Mouse (Mus musculus): ENCODE results near the gene Atp6v0b. TPM values are rescaled to one million over a fixed set of nuclear protein-coding genes. Genes with fewer than 3 reads are reported as not detected.

Atp6v0b gene
- total RNA-seq, 1 experiment from 2014 or later, result 65.8 TPM

Other genes starting within 250 kb of the Atp6v0b start
- gene Dmap1, start 205.1 kb downstream of the Atp6v0b start, total RNA-seq (2017), result 18.1 and 28.0 TPM in 2 replicates
- not detected in 2 replicates for gene Gm12845, start 162.9 kb downstream of the Atp6v0b start, total RNA-seq (2017)
- not detected in 2 replicates for gene Klf17, start 121.7 kb downstream of the Atp6v0b start, total RNA-seq (2017)
- 1.6 and 8.0 TPM in 2 replicates for gene Slc6a9, start 52.8 kb downstream of the Atp6v0b start, total RNA-seq (2017)
- 0.25 TPM in 1 of 2 replicates, not detected in the other for gene Ccdc24, start 14.8 kb downstream of the Atp6v0b start, total RNA-seq (2017)
- gene B4galt2, start 3.8 kb downstream of the Atp6v0b start, total RNA-seq (2017), result not detected in 2 replicates
- gene Dph2, start 4.7 kb upstream of the Atp6v0b start, total RNA-seq (2017), result 6.0 and 9.8 TPM in 2 replicates
- 8.9 and 11.4 TPM in 2 replicates for gene Ipo13, start 27.7 kb upstream of the Atp6v0b start, total RNA-seq (2017)
- gene Artn, start 42.4 kb upstream of the Atp6v0b start, total RNA-seq (2017), result 0.55 TPM in 1 of 2 replicates, not detected in the other
- 6.8 and 6.9 TPM in 2 replicates for gene St3gal3, start 247.6 kb upstream of the Atp6v0b start, total RNA-seq (2017)